Mouse (Mus musculus) liver, embryonic 13.5 days (tissue): ENCODE data around the gene Pbx1. TPM values are rescaled to one million over a fixed set of nuclear protein-coding genes. Genes with fewer than 3 reads are reported as not detected.
A peak's percentile ranks its signal among the peaks of the same experiment; 100 is the strongest.

Experiments used
- ATAC-seq: fragments of 200-750 bp; cut with Nextera tagmentation; 2 replicates; pipeline ENCODE4 v1.8.0; 2017; ENCODE audit warnings: low read depth, mild to moderate bottlenecking, moderate number of reproducible peaks, moderate library complexity
- DNase-seq: peaks from one replicate; pipeline ENCODE4 v3.0.0; 2022
- H3K27ac ChIP-seq: fragments of 300-500 bp; sonication (generic); 2 replicates; pipeline ENCODE4 v1.5.1; 2015; ENCODE audit warnings: moderate library complexity, mild to moderate bottlenecking, inconsistent platforms
- H3K27me3 ChIP-seq: fragments of 300-500 bp; sonication (generic); 2 replicates; pipeline ENCODE4 v1.6.1; 2015; ENCODE audit warnings: mild to moderate bottlenecking, inconsistent platforms
- H3K36me3 ChIP-seq: fragments of 300-500 bp; sonication (generic); 2 replicates; pipeline ENCODE4 v1.6.1; 2015; ENCODE audit warnings: mild to moderate bottlenecking, inconsistent platforms
- H3K4me1 ChIP-seq: fragments of 300-500 bp; sonication (generic); replicated peaks from 2 replicates; pipeline ENCODE4 v1.6.1; 2015; ENCODE audit warnings: inconsistent platforms
- H3K4me2 ChIP-seq: fragments of 300-500 bp; sonication (generic); 2 replicates; pipeline ENCODE4 v1.6.1; 2015; ENCODE audit warnings: inconsistent platforms, mild to moderate bottlenecking, moderate library complexity
- H3K4me3 ChIP-seq: fragments of 300-500 bp; sonication (generic); replicated peaks from 2 replicates; pipeline ENCODE4 v1.5.1; 2015; ENCODE audit warnings: mild to moderate bottlenecking, inconsistent platforms
- H3K9ac ChIP-seq: fragments of 300-500 bp; sonication (generic); 2 replicates; pipeline ENCODE4 v1.6.1; 2015; ENCODE audit warnings: mild to moderate bottlenecking, inconsistent platforms
- H3K9me3 ChIP-seq: fragments of 300-500 bp; sonication (generic); replicated peaks from 2 replicates; pipeline ENCODE4 v1.6.1; 2016; ENCODE audit warnings: inconsistent platforms
- WGBS: fragments of 180-500 bp; shearing (Covaris S2); methylation state at CpG from one replicate; pipeline ENCODE4 v1.1.7; 2015; ENCODE audit not compliant: insufficient replicate concordance; 5-methylcytosine and 5-hydroxymethylcytosine counted together
- polyA plus RNA-seq: library from polyadenylated mRNA; unstranded; fragments of >200 nt; fragmentation: Nextera tagmentation; extraction: Ambion mirVana; gene quantifications from 2 replicates; pipeline ENCODE4 v1.2.1, GENCODE M21; 2015

Gene Pbx1
- polyA plus RNA-seq, 1 experiment from 2014 or later: 3.2 TPM

- 64% methylated on average over 1 of the region's 1 CpGs for WGBS
- no peak for DNase-seq
- no peak overlapping the region for H3K9ac ChIP-seq
- no peaks in the 10 kb centered on the region for H3K36me3 ChIP-seq
- peaks cover 8% of the 10 kb centered on the region for H3K4me1 ChIP-seq
- no peaks in the 10 kb centered on the region for H3K9me3 ChIP-seq
- no peaks in the 10 kb centered on the region for H3K27me3 ChIP-seq
- no peak overlapping the region for H3K4me3 ChIP-seq
- no peak for ATAC-seq
- no peak overlapping the region for H3K4me2 ChIP-seq
- no peak overlapping the region for H3K27ac ChIP-seq
These were observed 201.2 kb downstream of the Pbx1 start for GRCm38 (mm10) chr1:168230858-168231257.

GRCm38 (mm10) chr1:168230134-168230533 is 201.9 kb downstream of the Pbx1 start:
- H3K9ac ChIP-seq: no peak overlapping the region
- ATAC-seq (no peak), DNase-seq (no peak)
- H3K9me3 ChIP-seq: no peaks in the 10 kb centered on the region
- H3K27ac ChIP-seq: no peak overlapping the region
- H3K4me3 ChIP-seq: no peak overlapping the region
- no peaks in the 10 kb centered on the region for H3K36me3 ChIP-seq
- H3K27me3 ChIP-seq: no peaks in the 10 kb centered on the region
- WGBS: 74% methylated on average over 4 of the region's 4 CpGs
- H3K4me2 ChIP-seq: no peak overlapping the region
- H3K4me1 ChIP-seq: peaks cover 12% of the 10 kb centered on the region

GRCm38 (mm10) chr1:168228756-168229526 is 203.1 kb downstream of the Pbx1 start:
- Histone ChIP-seq H3K36me3 (no peaks in the 10 kb centered on the region), H3K9ac (no peak overlapping the region), H3K4me3 (no peak overlapping the region), H3K27ac (no peak overlapping the region), H3K9me3 (no peaks in the 10 kb centered on the region), H3K27me3 (no peaks in the 10 kb centered on the region), H3K4me1 (peaks cover 12% of the 10 kb centered on the region), H3K4me2 (no peak overlapping the region)
- DNase-seq: no peak
- ATAC-seq: no peak
- WGBS: 64% methylated on average over 6 of the region's 6 CpGs

GRCm38 (mm10) chr1:168226150-168226549 is 205.9 kb downstream of the Pbx1 start:
- Histone ChIP-seq H3K9ac (no peak overlapping the region), H3K4me2 (no peak overlapping the region), H3K27ac (no peak overlapping the region), H3K4me1 (peaks cover 12% of the 10 kb centered on the region), H3K4me3 (no peak overlapping the region), H3K27me3 (no peaks in the 10 kb centered on the region), H3K9me3 (no peaks in the 10 kb centered on the region), H3K36me3 (no peaks in the 10 kb centered on the region)
- WGBS: 33% methylated on average over 6 of the region's 6 CpGs
- ATAC-seq (peak; percentile 61; the same call in 1 of the 2 replicates), DNase-seq (no peak)

- no peaks in the 10 kb centered on the region for H3K27me3 ChIP-seq
These were observed 206.4 kb downstream of the Pbx1 start for GRCm38 (mm10) chr1:168225595-168226127.

GRCm38 (mm10) chr1:168224218-168224617 is 207.9 kb downstream of the Pbx1 start:
- Histone ChIP-seq H3K27me3 (no peaks in the 10 kb centered on the region), H3K36me3 (no peaks in the 10 kb centered on the region), H3K27ac (no peak overlapping the region), H3K9me3 (no peaks in the 10 kb centered on the region), H3K4me2 (no peak overlapping the region), H3K4me1 (peaks cover 12% of the 10 kb centered on the region), H3K4me3 (no peak overlapping the region), H3K9ac (no peak overlapping the region)
- ATAC-seq (no peak), DNase-seq (no peak)
- 65% methylated on average over 5 of the region's 5 CpGs for WGBS

More at GRCm38 (mm10) chr1:168225595-168226127, 206.4 kb downstream of the Pbx1 start:
- H3K4me1 ChIP-seq: peaks cover 12% of the 10 kb centered on the region
- no peak overlapping the region for H3K27ac ChIP-seq
- WGBS: 44% methylated on average over 7 of the region's 7 CpGs
- no peak overlapping the region for H3K4me2 ChIP-seq
- no peaks in the 10 kb centered on the region for H3K9me3 ChIP-seq
- H3K9ac ChIP-seq: no peak overlapping the region
- H3K36me3 ChIP-seq: no peaks in the 10 kb centered on the region
- H3K4me3 ChIP-seq: no peak overlapping the region
- ATAC-seq: no peak
- DNase-seq: no peak

- Histone ChIP-seq H3K9me3 (no peaks in the 10 kb centered on the region), H3K36me3 (no peaks in the 10 kb centered on the region), H3K4me2 (no peak overlapping the region), H3K27ac (no peak overlapping the region), H3K4me3 (no peak overlapping the region), H3K27me3 (no peaks in the 10 kb centered on the region), H3K9ac (no peak overlapping the region), H3K4me1 (peaks cover 12% of the 10 kb centered on the region)
- WGBS: 78% methylated on average over 7 of the region's 7 CpGs
- no peak for DNase-seq
- ATAC-seq: no peak
These were observed 209.3 kb downstream of the Pbx1 start for GRCm38 (mm10) chr1:168222794-168223193.

GRCm38 (mm10) chr1:168221071-168221521 is 211.0 kb downstream of the Pbx1 start:
- H3K4me1 ChIP-seq: peaks cover 6% of the 10 kb centered on the region
- H3K36me3 ChIP-seq: no peaks in the 10 kb centered on the region
- WGBS: 65% methylated on average over 14 of the region's 14 CpGs
- no peak for ATAC-seq
- H3K9ac ChIP-seq: no peak overlapping the region
- no peak for DNase-seq
- H3K27ac ChIP-seq: no peak overlapping the region
- no peaks in the 10 kb centered on the region for H3K27me3 ChIP-seq
- H3K4me2 ChIP-seq: no peak overlapping the region
- H3K9me3 ChIP-seq: no peaks in the 10 kb centered on the region
- H3K4me3 ChIP-seq: no peak overlapping the region

GRCm38 (mm10) chr1:168215896-168216747 is 215.9 kb downstream of the Pbx1 start:
- Histone ChIP-seq H3K4me1 (no peaks in the 10 kb centered on the region; the same call in 1 of the 2 replicates), H3K36me3 (no peaks in the 10 kb centered on the region), H3K27me3 (no peaks in the 10 kb centered on the region), H3K27ac (no peak overlapping the region), H3K4me3 (no peak overlapping the region), H3K9me3 (no peaks in the 10 kb centered on the region), H3K9ac (no peak overlapping the region), H3K4me2 (no peak overlapping the region)
- 73% methylated on average over 17 of the region's 17 CpGs for WGBS
- ATAC-seq: no peak
- DNase-seq: no peak

GRCm38 (mm10) chr1:168215468-168215867 is 216.6 kb downstream of the Pbx1 start:
- H3K36me3 ChIP-seq: no peaks in the 10 kb centered on the region
- DNase-seq: no peak
- H3K4me3 ChIP-seq: no peak overlapping the region
- H3K9me3 ChIP-seq: no peaks in the 10 kb centered on the region
- H3K27ac ChIP-seq: no peak overlapping the region
- no peak overlapping the region for H3K9ac ChIP-seq
- no peaks in the 10 kb centered on the region for H3K27me3 ChIP-seq
- no peak for ATAC-seq
- peaks cover 3% of the 10 kb centered on the region for H3K4me1 ChIP-seq
- WGBS: 72% methylated on average over 6 of the region's 6 CpGs
- H3K4me2 ChIP-seq: no peak overlapping the region

GRCm38 (mm10) chr1:168214040-168214443 is 218.0 kb downstream of the Pbx1 start:
- DNase-seq (no peak), ATAC-seq (peak; percentile 60)
- H3K27ac ChIP-seq: no peak overlapping the region
- H3K27me3 ChIP-seq: no peaks in the 10 kb centered on the region
- 13% methylated on average over 5 of the region's 5 CpGs for WGBS
- H3K9me3 ChIP-seq: no peaks in the 10 kb centered on the region
- H3K4me3 ChIP-seq: no peak overlapping the region
- H3K36me3 ChIP-seq: no peaks in the 10 kb centered on the region
- H3K9ac ChIP-seq: no peak overlapping the region
- no peak overlapping the region for H3K4me2 ChIP-seq
- H3K4me1 ChIP-seq: peaks cover 6% of the 10 kb centered on the region
